Mouse (Mus musculus): Measurements from ENCODE around the gene Tcf7l1.

The Tcf7l1 gene

DNA sequence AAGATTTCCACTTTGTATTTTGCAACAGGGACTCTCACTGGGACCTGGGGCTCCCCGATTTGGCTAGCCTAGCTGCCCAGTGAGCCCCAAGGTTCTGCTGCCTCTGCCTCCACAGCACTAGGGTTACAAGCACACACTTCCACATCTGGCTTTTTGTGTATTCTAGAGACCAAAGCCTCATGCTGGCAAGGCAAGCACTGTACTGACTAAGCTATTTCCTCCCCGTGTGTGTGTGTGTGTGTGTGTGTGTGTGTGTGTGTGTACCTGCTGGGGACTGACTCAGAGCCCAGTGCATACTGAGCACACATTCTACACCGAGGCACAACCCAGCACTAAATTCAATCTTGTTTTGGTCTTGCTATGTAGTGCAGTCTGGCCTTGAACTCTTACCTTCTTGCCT is 202.4 kb downstream of the Tcf7l1 start:
- no peak for DNase-seq

DNA sequence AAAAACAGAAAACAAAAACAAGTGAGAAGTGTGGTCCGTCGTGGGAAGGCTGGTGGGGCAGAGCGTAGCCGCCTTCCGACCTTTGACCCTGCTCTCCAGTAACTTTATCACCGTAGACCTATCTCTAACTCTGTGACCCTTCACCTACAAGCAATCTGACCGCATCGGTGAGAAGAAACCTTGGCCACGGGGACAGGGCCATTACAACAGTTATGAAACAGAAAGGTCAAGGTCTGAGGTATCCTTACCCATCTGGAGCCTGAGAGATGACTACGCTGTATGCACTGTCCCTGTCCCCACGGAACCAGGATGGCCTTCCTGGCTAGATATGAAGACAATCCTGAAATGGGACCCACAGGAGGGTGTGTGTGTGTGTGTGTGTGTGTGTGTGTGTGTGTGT is 204.9 kb downstream of the Tcf7l1 start:
- no peak for DNase-seq

GRCm38 (mm10) chr6:72583211-72583839 is 205.7 kb downstream of the Tcf7l1 start:
- no peak for DNase-seq

- no peak for DNase-seq
Observed at GRCm38 (mm10) chr6:72581625-72582382, 207.2 kb downstream of the Tcf7l1 start.
